Mouse (Mus musculus) embryonic facial prominence, embryonic 15.5 days (tissue): Measurements from ENCODE around the gene 4930558K02Rik. TPM values are rescaled to one million over a fixed set of nuclear protein-coding genes. Genes with fewer than 3 reads are reported as not detected.

ENCODE experiments used
- ATAC-seq: fragments of 200-750 bp; cut with Nextera tagmentation; 2 replicates; pipeline ENCODE4 v1.8.0; 2017; ENCODE audit warnings: low read depth, moderate TSS enrichment; ENCODE audit not compliant: insufficient number of reproducible peaks, low FRiP score, low TSS enrichment
- H3K27ac ChIP-seq: fragments of 300-500 bp; sonication (generic); replicated peaks from 2 replicates; pipeline ENCODE4 v1.5.1; 2015; ENCODE audit warnings: mild to moderate bottlenecking, inconsistent platforms
- H3K27me3 ChIP-seq: fragments of 300-500 bp; sonication (generic); 2 replicates; pipeline ENCODE4 v1.6.1; 2015; ENCODE audit warnings: inconsistent platforms
- H3K36me3 ChIP-seq: fragments of 300-500 bp; sonication (generic); 2 replicates; pipeline ENCODE4 v1.6.1; 2015; ENCODE audit warnings: mild to moderate bottlenecking, inconsistent platforms
- H3K4me1 ChIP-seq: fragments of 300-500 bp; sonication (generic); 2 replicates; pipeline ENCODE4 v1.6.1; 2015; ENCODE audit warnings: inconsistent platforms
- H3K4me2 ChIP-seq: fragments of 300-500 bp; sonication (generic); replicated peaks from 2 replicates; pipeline ENCODE4 v1.6.1; 2015; ENCODE audit warnings: mild to moderate bottlenecking, inconsistent platforms
- H3K4me3 ChIP-seq: fragments of 300-500 bp; sonication (generic); replicated peaks from 2 replicates; pipeline ENCODE4 v1.5.1; 2015; ENCODE audit warnings: mild to moderate bottlenecking, inconsistent platforms
- H3K9ac ChIP-seq: fragments of 300-500 bp; sonication (generic); 2 replicates; pipeline ENCODE4 v1.6.1; 2015; ENCODE audit warnings: inconsistent platforms
- H3K9me3 ChIP-seq: fragments of 300-500 bp; sonication (generic); replicated peaks from 2 replicates; pipeline ENCODE4 v1.6.1; 2016; ENCODE audit warnings: inconsistent platforms
- whole genome bisulfite sequencing: fragments of 180-500 bp; shearing (Covaris S2); methylation state at CpG from one replicate; pipeline ENCODE4 v1.1.7; 2015; 5-methylcytosine and 5-hydroxymethylcytosine counted together
- polyA plus RNA-seq: library from polyadenylated mRNA; unstranded; fragments of >200 nt; fragmentation: Nextera tagmentation; extraction: Ambion mirVana; gene quantifications from 2 replicates; pipeline ENCODE4 v1.2.1, GENCODE M21; 2015

Gene 4930558K02Rik
- polyA plus RNA-seq, 1 experiment from 2014 or later = not detected

- no peaks in the 10 kb centered on the region for H3K9me3 ChIP-seq
- no peak overlapping the region for H3K27ac ChIP-seq
- no peak overlapping the region for H3K9ac ChIP-seq
- H3K27me3 ChIP-seq = no peaks in the 10 kb centered on the region
- peaks cover 4% of the 10 kb centered on the region; the same call in 1 of the 2 replicates for H3K4me1 ChIP-seq
- H3K36me3 ChIP-seq = no peaks in the 10 kb centered on the region
- WGBS = 95% methylated on average over 11 of the region's 11 CpGs
- no peak for ATAC-seq
- no peak overlapping the region for H3K4me3 ChIP-seq
- H3K4me2 ChIP-seq = no peak overlapping the region
Measured at GRCm38 (mm10) chr1:161991846-161992245, 12.4 kb upstream of the 4930558K02Rik start.

- Histone ChIP-seq H3K36me3 (no peaks in the 10 kb centered on the region), H3K9me3 (no peaks in the 10 kb centered on the region), H3K27ac (no peak overlapping the region), H3K4me3 (no peak overlapping the region), H3K4me2 (no peak overlapping the region), H3K27me3 (no peaks in the 10 kb centered on the region), H3K4me1 (peaks cover 4% of the 10 kb centered on the region; the same call in 1 of the 2 replicates), H3K9ac (no peak overlapping the region)
- 62% methylated on average over 10 of the region's 10 CpGs for WGBS
- ATAC-seq = no peak
Measured at GRCm38 (mm10) chr1:161990684-161991578, 11.5 kb upstream of the 4930558K02Rik start.

- Histone ChIP-seq H3K27me3 (no peaks in the 10 kb centered on the region), H3K36me3 (no peaks in the 10 kb centered on the region), H3K4me3 (no peak overlapping the region), H3K27ac (peak overlapping the region; percentile 66), H3K4me1 (peaks cover 26% of the 10 kb centered on the region), H3K4me2 (no peak overlapping the region), H3K9me3 (no peaks in the 10 kb centered on the region), H3K9ac (no peak overlapping the region)
- WGBS = 19% methylated on average over 4 of the region's 4 CpGs
- no peak for ATAC-seq
Measured at GRCm38 (mm10) chr1:161983979-161984566, 4.6 kb upstream of the 4930558K02Rik start.

GRCm38 (mm10) chr1:161983451-161983850 lies 4.0 kb upstream of the 4930558K02Rik start:
- Histone ChIP-seq H3K4me1 (peaks cover 26% of the 10 kb centered on the region), H3K9me3 (no peaks in the 10 kb centered on the region), H3K27me3 (no peaks in the 10 kb centered on the region), H3K36me3 (no peaks in the 10 kb centered on the region), H3K9ac (no peak overlapping the region), H3K4me2 (no peak overlapping the region), H3K27ac (peak overlapping the region; percentile 66), H3K4me3 (no peak overlapping the region)
- 65% methylated on average over 6 of the region's 6 CpGs for WGBS
- no peak for ATAC-seq

GRCm38 (mm10) chr1:161980626-161981298 lies 1.3 kb upstream of the 4930558K02Rik start:
- Histone ChIP-seq H3K36me3 (no peaks in the 10 kb centered on the region), H3K9me3 (no peaks in the 10 kb centered on the region), H3K9ac (no peak overlapping the region), H3K4me3 (no peak overlapping the region), H3K27me3 (no peaks in the 10 kb centered on the region), H3K27ac (peak overlapping the region; percentile 80), H3K4me1 (peaks cover 48% of the 10 kb centered on the region), H3K4me2 (no peak overlapping the region)
- no peak for ATAC-seq
- WGBS = 49% methylated on average over 9 of the region's 9 CpGs

- Histone ChIP-seq H3K27ac (peak overlapping the region; percentile 80), H3K9me3 (no peaks in the 10 kb centered on the region), H3K27me3 (no peaks in the 10 kb centered on the region), H3K4me3 (no peak overlapping the region), H3K4me1 (peaks cover 49% of the 10 kb centered on the region), H3K4me2 (no peak overlapping the region), H3K9ac (no peak overlapping the region), H3K36me3 (no peaks in the 10 kb centered on the region)
- no peak for ATAC-seq
- WGBS = 36% methylated on average over 2 of the region's 2 CpGs
Measured at GRCm38 (mm10) chr1:161980046-161980445, 610 bp upstream of the 4930558K02Rik start.

- H3K36me3 ChIP-seq = no peaks in the 10 kb centered on the region
- ATAC-seq = no peak
- H3K9me3 ChIP-seq = no peaks in the 10 kb centered on the region
- no peak overlapping the region for H3K9ac ChIP-seq
- H3K27me3 ChIP-seq = no peaks in the 10 kb centered on the region
- no peak overlapping the region for H3K4me3 ChIP-seq
- H3K4me1 ChIP-seq = peaks cover 42% of the 10 kb centered on the region
- 82% methylated on average over 5 of the region's 5 CpGs for WGBS
- H3K4me2 ChIP-seq = no peak overlapping the region
- peak overlapping the region; percentile 80; the same call in 1 of the 2 replicates for H3K27ac ChIP-seq
Measured at GRCm38 (mm10) chr1:161978173-161978700, 1.2 kb downstream of the 4930558K02Rik start.

GRCm38 (mm10) chr1:161977331-161977730 lies 2.1 kb downstream of the 4930558K02Rik start:
- Histone ChIP-seq H3K4me3 (no peak overlapping the region), H3K4me1 (peaks cover 40% of the 10 kb centered on the region), H3K27ac (peak overlapping the region; percentile 80), H3K4me2 (no peak overlapping the region), H3K9me3 (no peaks in the 10 kb centered on the region), H3K9ac (no peak overlapping the region), H3K36me3 (no peaks in the 10 kb centered on the region), H3K27me3 (no peaks in the 10 kb centered on the region)
- no peak for ATAC-seq
- 51% methylated on average over 4 of the region's 4 CpGs for WGBS

- no peak overlapping the region for H3K4me2 ChIP-seq
- H3K27me3 ChIP-seq = no peaks in the 10 kb centered on the region
- H3K9me3 ChIP-seq = no peaks in the 10 kb centered on the region
- WGBS = 26% methylated on average over 16 of the region's 16 CpGs
- peak overlapping the region; percentile 80 for H3K27ac ChIP-seq
- no peak overlapping the region for H3K9ac ChIP-seq
- no peak overlapping the region for H3K4me3 ChIP-seq
- H3K36me3 ChIP-seq = no peaks in the 10 kb centered on the region
- ATAC-seq = peak; percentile 44
- H3K4me1 ChIP-seq = peaks cover 40% of the 10 kb centered on the region
Measured at GRCm38 (mm10) chr1:161976255-161977182, 2.9 kb downstream of the 4930558K02Rik start.

GRCm38 (mm10) chr1:161972233-161972632 lies 7.2 kb downstream of the 4930558K02Rik start:
- Histone ChIP-seq H3K4me3 (no peak overlapping the region), H3K9ac (no peak overlapping the region), H3K27ac (no peak overlapping the region), H3K27me3 (no peaks in the 10 kb centered on the region), H3K4me2 (no peak overlapping the region), H3K9me3 (no peaks in the 10 kb centered on the region), H3K36me3 (peaks cover 11% of the 10 kb centered on the region), H3K4me1 (peaks cover 39% of the 10 kb centered on the region)
- no peak for ATAC-seq
- WGBS = 74% methylated on average over 8 of the region's 8 CpGs
